Mouse (Mus musculus): ENCODE data around the gene Gpr141.
"Not testable (repeated sequence)": the region's sequence is repeated elsewhere in the genome, so short reads cannot be mapped to it uniquely, and the experiment has no call there.

Gpr141 gene

DNA sequence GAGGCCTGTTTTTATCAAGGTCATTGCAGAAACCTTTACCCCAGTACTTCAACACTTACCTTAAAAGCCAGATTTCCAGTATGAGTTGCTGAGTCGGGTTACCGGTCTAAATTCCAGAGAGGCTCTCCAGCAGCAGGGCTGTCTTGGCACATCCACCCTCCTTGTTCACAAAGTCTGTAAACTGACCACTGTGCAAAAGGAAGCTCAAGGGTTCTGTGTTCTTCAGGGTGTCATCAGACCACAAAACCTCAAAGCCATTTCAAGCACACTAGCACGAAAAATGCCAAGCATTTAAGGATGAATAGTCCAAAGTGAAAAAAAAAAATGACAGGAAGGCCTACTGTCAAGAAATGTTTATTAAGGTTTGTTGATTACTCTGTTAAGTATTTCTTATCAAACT is at the start of gene Gpr141:
Gene Gpr141 (minus strand): TSS at position 187 of the 400 bp plus-strand sequence.
- no peak for DNase-seq (ENCODE audit: low spot score)

DNA sequence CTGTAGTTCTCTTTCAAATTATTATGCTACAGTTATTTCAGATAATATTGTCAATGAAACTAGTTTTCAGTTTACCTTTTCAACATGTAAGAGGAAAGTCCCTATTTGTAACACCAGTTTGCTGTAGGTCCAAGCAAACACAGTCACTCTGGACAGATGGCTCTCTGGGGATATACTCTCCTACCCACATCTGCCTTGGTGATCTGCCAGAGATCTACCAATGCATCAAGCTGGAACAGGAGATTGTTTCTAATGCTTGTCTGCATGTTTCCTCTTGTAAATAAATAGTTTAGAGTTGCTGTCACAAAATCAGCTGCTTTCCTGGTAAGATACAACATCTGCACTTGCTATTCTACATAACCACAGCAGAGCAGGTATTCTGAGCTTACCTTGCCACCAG is 40.2 kb upstream of the Gpr141 start:
- DNase-seq (ENCODE audit: low spot score), result no peak

DNA sequence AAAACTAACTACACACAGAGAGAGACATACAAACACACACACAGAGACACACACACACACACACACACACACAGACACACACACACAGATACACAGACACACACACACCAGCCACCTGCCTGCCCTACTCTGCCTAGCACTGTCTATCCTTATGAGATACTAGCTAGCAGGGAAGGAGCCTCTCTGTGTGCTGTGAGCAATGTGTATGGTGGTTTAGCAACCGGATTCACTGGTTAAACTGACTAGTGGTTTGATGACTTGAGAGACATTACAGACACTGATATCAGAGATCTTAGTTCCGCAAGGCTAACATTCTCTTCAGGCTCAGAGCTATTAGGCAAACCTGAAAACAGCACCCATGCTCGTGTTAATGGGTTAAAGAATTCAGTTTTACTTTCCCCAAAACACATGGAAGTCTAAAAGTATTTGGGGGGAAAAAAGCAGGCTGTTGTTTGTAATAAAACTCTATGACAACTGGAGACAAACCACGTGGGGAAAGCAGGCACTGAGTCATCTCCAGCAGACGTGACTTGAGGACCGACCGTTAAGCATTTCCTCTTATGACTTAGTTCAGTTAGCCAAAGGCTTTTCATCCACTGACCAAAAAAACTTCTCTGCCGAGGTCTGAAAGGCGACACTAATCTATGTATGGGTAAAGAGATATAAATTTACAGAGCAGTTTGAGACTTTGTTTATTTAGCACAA is 30.7 kb upstream of the Gpr141 start:
- DNase-seq (ENCODE audit: low spot score), result no peak

DNA sequence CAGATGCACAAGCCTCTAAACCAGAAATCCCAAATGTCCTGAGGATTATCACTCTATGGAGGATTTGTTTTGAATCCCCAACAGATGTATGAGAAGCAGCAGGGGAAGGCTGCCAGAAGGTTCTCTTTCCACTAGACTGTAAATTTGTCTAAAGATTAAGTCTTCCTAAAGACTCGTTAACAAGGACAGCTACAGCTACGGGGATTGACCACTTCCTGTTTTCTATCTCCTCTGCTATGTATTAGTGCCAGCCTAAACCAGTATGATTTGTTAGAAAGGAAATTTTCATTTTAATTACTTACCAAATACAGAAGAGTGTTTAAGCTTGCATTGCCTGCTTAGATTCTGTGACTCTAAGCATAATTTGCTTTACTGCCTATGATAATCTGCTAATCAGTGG is 30.0 kb upstream of the Gpr141 start:
- no peak for DNase-seq (ENCODE audit: low spot score)

GRCm38 (mm10) chr13:19843448-19843847 is 19.4 kb upstream of the Gpr141 start:
- no peak for DNase-seq (ENCODE audit: low spot score)

DNA sequence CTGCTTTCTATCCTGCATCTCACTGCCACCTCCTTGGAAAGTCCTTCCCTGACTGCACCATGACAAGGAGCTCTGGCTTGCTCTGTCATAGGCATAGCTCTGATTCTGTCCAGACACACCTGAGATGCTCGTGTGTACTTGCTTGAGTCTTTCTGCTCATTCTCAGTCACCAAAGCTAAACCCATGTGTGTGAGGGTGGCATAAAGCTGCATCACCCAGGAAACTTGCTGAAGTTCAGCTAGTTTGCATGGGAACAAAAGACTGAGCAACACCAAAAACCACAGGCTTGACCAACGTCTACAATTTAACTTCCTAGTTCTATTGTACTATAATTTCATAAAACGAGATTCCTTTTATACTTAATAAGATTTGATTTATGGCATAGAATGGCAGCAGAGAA is 18.6 kb upstream of the Gpr141 start:
- DNase-seq (ENCODE audit: low spot score), result no peak

- no peak for DNase-seq (ENCODE audit: low spot score)
These were observed 17.6 kb upstream of the Gpr141 start for GRCm38 (mm10) chr13:19841615-19842014.

DNA sequence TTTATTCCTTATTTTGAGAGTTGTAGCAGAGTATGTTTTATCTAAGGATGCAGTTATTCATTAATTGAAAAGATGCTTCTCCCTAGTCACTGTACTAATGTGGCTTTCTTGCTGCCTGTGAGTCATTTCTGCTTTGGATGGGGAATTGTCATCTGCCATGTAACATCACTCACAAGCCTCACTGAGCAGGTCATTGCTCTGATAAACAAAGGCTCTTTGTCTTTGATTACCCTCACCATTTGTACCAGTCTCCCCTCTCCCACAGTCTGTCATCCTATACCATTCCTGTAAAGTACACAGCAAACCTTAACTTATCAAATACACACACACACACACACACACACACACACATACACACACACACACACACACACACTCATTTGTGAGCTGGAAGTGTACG is 16.1 kb upstream of the Gpr141 start:
- no peak for DNase-seq (ENCODE audit: low spot score)

GRCm38 (mm10) chr13:19830560-19830959 is 6.5 kb upstream of the Gpr141 start:
- DNase-seq (ENCODE audit: low spot score), result no peak

DNA sequence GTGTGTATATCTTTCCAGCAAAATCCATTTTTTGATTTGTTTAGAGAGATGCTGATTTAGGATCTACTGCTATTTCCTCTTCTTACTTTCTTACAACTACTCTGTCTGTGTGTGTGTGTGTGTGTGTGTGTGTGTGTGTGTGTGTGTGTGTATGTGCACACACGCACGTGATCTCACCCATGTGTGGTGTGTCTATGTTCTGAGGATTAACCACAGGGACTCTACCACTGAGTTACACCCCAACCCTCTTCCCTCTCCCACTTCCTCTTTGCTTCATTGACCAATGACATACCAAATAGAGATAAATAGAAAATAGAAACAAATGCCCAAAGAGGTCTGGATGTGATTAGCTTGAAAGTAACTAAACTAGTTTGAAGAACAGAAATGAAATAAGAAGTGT is 4.0 kb upstream of the Gpr141 start:
- DNase-seq (ENCODE audit: low spot score), result no peak

- no peak for DNase-seq (ENCODE audit: low spot score)
These were observed 2.4 kb downstream of the Gpr141 start for GRCm38 (mm10) chr13:19821639-19822038.

DNA sequence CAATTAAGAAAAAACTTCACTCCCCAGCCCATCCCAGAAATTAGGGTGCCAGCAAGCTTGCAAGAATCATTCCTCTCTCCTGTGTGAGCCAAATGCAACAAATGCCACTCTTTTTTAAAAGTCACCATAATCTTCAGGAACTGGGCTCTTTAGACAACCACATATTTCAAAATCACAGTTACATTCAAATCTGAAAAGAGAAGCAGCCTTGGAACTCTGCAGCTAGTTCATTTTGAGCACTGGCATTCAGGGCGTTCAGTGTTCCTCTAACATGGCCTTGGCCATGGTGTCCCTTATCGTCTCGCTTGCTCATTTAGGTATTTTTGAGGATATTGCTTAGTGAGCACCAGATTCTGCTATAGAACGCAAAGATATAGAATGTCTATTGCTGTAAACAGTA is 4.1 kb downstream of the Gpr141 start:
- DNase-seq (ENCODE audit: low spot score), result no peak

GRCm38 (mm10) chr13:19819243-19819642 is 4.8 kb downstream of the Gpr141 start:
- DNase-seq (ENCODE audit: low spot score), result no peak

DNA sequence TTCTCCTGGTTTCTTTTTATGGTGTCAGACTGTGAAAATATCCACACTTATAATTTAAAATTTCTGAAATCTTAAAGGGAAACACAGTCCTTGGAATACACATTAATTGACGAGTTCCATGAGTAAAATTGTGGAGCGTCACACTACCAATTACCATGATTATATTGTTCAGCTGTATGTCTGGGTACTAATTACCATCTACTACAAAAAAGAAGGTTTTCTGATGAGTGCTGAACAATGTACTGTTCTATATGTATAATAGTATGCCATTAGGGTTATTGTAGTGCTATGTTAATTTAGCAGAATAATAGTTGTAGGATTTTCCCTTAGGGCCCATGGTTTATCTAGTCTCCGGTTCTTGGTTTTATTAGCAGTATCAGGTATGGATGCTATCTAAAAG is 29.1 kb downstream of the Gpr141 start:
- DNase-seq (ENCODE audit: low spot score), result no peak

GRCm38 (mm10) chr13:19794486-19794885 is 29.6 kb downstream of the Gpr141 start:
- no peak for DNase-seq (ENCODE audit: low spot score)

DNA sequence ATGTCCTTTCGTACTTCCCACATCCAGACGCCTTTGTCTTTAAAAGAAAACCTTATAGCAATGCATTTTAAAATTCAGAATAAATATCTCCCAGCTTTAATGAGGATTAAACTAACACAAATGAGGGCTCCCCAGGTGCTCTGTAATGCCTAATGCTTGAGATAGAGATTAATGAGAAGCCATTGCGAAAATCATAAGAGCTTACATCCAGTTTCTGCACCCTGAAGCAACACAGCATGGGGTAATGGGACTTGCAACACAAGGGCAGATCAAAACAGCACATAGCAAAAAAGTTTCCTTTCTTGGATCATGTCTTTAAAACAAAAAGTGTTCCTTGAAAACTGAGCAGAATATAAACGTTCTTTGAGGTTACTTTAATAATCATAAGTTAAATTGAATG is 30.3 kb downstream of the Gpr141 start:
- no peak for DNase-seq (ENCODE audit: low spot score)

GRCm38 (mm10) chr13:19787946-19788345 is 36.1 kb downstream of the Gpr141 start:
- DNase-seq (ENCODE audit: low spot score), result not testable (repeated sequence)

DNA sequence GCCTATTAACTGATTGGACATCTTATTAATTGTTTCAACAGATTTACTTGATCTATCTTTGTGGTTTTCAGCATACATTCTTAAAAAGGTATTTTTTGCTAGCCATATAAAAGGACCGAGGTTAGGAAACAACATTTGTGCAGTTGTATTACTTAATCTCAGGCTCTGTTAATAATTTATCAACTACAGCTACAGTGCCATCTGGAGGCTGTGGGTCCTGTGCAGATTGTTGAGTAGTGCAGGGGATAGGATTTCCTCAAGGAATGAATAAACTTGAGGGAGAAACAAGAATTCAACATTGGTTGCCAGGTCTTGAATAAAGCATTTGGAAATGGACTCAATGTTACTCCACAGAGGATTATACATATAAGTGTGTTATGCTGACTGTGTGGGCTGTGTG is 53.9 kb downstream of the Gpr141 start:
- no peak for DNase-seq (ENCODE audit: low spot score)

DNA sequence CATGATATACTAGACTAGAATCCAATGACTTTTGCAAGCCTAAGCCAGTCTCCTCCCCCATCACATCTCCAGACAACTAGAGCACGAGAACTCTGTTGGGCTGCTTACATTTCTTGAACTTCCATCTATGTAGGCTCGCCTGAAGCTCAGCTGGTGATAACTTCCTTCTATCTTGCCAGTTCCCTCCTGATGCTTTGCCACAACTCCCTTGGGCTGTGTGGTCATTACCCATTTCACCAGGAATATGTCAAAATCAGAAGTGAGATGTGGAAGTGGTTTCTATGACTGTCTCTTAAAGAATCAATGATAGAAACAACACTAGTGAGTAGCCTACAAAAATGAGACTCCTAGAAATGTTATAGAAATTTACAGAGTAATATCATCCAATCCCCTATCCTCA is 56.9 kb downstream of the Gpr141 start:
- no peak for DNase-seq (ENCODE audit: low spot score)

GRCm38 (mm10) chr13:19764276-19764675 is 59.8 kb downstream of the Gpr141 start:
- no peak for DNase-seq (ENCODE audit: low spot score)

DNA sequence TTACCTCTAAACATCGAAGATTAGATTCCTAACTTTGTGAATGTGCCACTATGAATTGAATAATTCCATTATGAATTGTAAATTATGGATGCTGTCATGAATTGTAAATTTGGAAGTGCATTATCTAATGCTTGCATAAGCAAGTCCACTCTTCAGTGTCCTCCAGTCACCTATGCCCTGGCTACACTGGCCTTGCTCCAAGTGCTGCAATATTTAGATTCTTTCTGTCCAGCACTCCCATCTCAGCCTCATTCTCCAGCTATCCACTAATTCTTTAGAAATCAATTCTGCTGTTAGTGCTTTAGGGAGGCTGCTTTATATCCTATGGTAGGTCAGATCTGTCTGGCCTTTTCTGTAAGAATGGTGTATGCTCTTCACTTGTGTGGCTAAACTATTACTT is 60.8 kb downstream of the Gpr141 start:
- no peak for DNase-seq (ENCODE audit: low spot score)

DNA sequence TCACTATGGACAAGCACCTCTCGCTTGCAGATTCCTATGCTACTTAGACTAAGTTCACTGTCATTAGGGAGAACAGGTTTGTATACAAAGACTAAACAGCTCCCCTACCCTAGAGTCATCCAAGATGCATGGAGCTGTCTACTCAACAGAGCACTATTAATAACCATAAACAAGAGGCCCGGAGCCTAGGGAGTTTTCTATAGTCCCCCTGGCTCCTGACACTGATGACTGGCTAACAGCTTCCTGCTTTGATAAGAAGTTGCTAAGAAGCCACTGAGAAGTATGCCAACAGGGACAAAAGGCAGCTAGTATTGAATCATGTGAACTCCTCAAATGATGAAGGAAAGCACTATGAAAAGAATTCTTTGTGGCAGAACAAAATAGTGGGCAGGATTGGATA is 78.3 kb downstream of the Gpr141 start:
- no peak for DNase-seq (ENCODE audit: low spot score)

- DNase-seq (ENCODE audit: low spot score), result no peak
These were observed 79.5 kb downstream of the Gpr141 start for GRCm38 (mm10) chr13:19744536-19744935.

DNA sequence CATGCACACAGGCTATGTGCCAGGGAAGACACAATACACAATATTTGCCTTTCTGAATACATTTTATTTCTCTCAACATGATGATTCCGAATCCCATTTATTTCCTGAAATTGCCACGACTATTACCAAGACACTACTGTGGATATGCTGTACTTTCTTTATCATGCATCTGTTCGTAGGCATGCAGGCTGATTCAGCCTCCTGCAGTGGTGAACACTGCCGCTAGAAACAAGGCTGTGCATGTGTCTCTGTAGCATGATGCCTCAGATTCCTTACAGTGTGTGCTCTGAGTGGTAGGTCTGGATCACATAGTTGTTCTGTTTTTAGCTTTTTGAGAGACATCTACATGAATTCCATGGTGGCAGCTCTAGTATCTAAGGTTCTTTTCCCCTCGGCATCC is 89.5 kb downstream of the Gpr141 start:
- DNase-seq (ENCODE audit: low spot score), result no peak

- no peak for DNase-seq (ENCODE audit: low spot score)
These were observed 93.2 kb downstream of the Gpr141 start for GRCm38 (mm10) chr13:19730826-19731225.

All from spleen, adult 12 weeks (tissue).